Mouse (Mus musculus) ES-E14 (cell line): ENCODE data around the gene Slc50a1. TPM values are rescaled to one million over a fixed set of nuclear protein-coding genes. Genes with fewer than 3 reads are reported as not detected.

Experiments
- DNase-seq: peaks from one replicate; pipeline ENCODE4 v3.0.0-alpha.2; 2013; ENCODE audit warnings: low read depth, low spot score
- H3K27ac ChIP-seq: 2 replicates; pipeline ENCODE4 v1.5.1; 2012; ENCODE audit warnings: low read depth, mild to moderate bottlenecking, low read length, moderate library complexity, mixed read lengths; ENCODE audit not compliant: poor library complexity, insufficient read depth, severe bottlenecking
- H3K36me3 ChIP-seq: 2 replicates; pipeline ENCODE4 v1.6.1; 2012; ENCODE audit warnings: mild to moderate bottlenecking, low read length, moderate library complexity, mixed read lengths; ENCODE audit not compliant: control insufficient read depth, poor library complexity, insufficient read depth, severe bottlenecking
- H3K4me1 ChIP-seq, 2 experiments: fragments of 150-350 bp in 1 of 2; sonication (generic) in 1 of 2; 2 replicates each; pipeline ENCODE4 v1.6.1; 2012; ENCODE audit warnings: low read length in 2 of 2, mild to moderate bottlenecking in 1 of 2, mixed read lengths in 1 of 2; ENCODE audit not compliant: control insufficient read depth in 2 of 2, insufficient read depth in 2 of 2, poor library complexity in 1 of 2
- H3K4me3 ChIP-seq, 2 experiments: fragments of 150-350 bp in 1 of 2; sonication (generic) in 1 of 2; 2 replicates each; pipeline ENCODE4 v1.5.1; 2012; ENCODE audit warnings: low read length in 2 of 2, low read depth in 1 of 2, mild to moderate bottlenecking in 1 of 2, mixed read lengths in 1 of 2; ENCODE audit not compliant: insufficient read depth in 1 of 2, poor library complexity in 1 of 2, severe bottlenecking in 1 of 2
- H3K9ac ChIP-seq: 2 replicates; pipeline ENCODE4 v1.6.1; 2012; ENCODE audit warnings: low read depth, mild to moderate bottlenecking, low read length, mixed read lengths; ENCODE audit not compliant: poor library complexity, insufficient read depth, severe bottlenecking
- H3K9me3 ChIP-seq: fragments of 150-350 bp; sonication (generic); 2 replicates; pipeline ENCODE4 v1.6.1; 2012; ENCODE audit warnings: low read depth, mild to moderate bottlenecking, low read length; ENCODE audit not compliant: control insufficient read depth, insufficient read depth
- CHD2 ChIP-seq: IDR thresholded peaks from 2 replicates; pipeline ENCODE4 v1.6.1; 2014; ENCODE audit warnings: mild to moderate bottlenecking, low read depth, low read length, inconsistent platforms
- HCFC1 ChIP-seq: IDR thresholded peaks from 2 replicates; pipeline ENCODE4 v1.6.1; 2012; ENCODE audit warnings: low read length, inconsistent platforms, borderline replicate concordance; ENCODE audit not compliant: insufficient read depth
- MAFK ChIP-seq: IDR thresholded peaks from 2 replicates; pipeline ENCODE4 v1.6.1; 2014; ENCODE audit warnings: mild to moderate bottlenecking, low read depth, low read length, inconsistent platforms; ENCODE audit not compliant: insufficient read depth
- ZC3H11A ChIP-seq: IDR thresholded peaks from 2 replicates; pipeline ENCODE4 v1.6.1; 2012; ENCODE audit warnings: low read depth, mild to moderate bottlenecking, inconsistent platforms, low read length, borderline replicate concordance
- ZNF384 ChIP-seq: IDR thresholded peaks from 2 replicates; pipeline ENCODE4 v1.6.1; 2012; ENCODE audit warnings: low read depth, low read length, inconsistent platforms
- in situ Hi-C, 2 experiments: fragments of 600-800 bp; cut with MboI; formaldehyde crosslinking; loops; one replicate each; pipeline ENCODE4 v1.15.1; 2025; ENCODE audit warnings: low sequenced_read_pairs in 2 of 2, inconsistent platforms in 1 of 2; ENCODE audit not compliant: unreplicated experiment in 2 of 2
- total RNA-seq: library from RNA; depleted of rRNA; stranded (reverse); fragments of 300-350 nt; gene quantifications from 2 replicates; pipeline ENCODE4 v1.2.3, GENCODE M21; 2012

The Slc50a1 gene
- total RNA-seq, 1 experiment = 17.0 TPM

- H3K4me1 ChIP-seq = peaks cover 13 to 39% of the 10 kb centered on the region in 2 experiments
- in situ Hi-C loops = no loop called here
- H3K36me3 ChIP-seq = 0 out of 2 replicates have a peak, but pooled peaks cover 6% of the 10 kb centered on the region
Measured at GRCm38 (mm10) chr3:89227307-89228179, 42.8 kb downstream of the Slc50a1 start.

GRCm38 (mm10) chr3:89226900-89227299, 43.5 kb downstream of the Slc50a1 start, which contains the start of gene Mtx1:
Mtx1 (minus strand) TSS chr3:89227088.
- peak within 1 kb of the TSS; percentile 54 for H3K9ac ChIP-seq
- no peak for TF ChIP-seq CHD2
- TF ChIP-seq MAFK = no peak
- no peak for TF ChIP-seq ZNF384
- TF ChIP-seq HCFC1 = no peak; the same call in 1 of the 2 replicates
- TF ChIP-seq ZC3H11A = no peak
- peaks cover 13 to 37% of the 10 kb centered on the region in 2 experiments for H3K4me1 ChIP-seq
- H3K36me3 ChIP-seq = 0 out of 2 replicates have a peak, but pooled peaks cover 6% of the 10 kb centered on the region
- in situ Hi-C loops = no loop called here
- peak within 1 kb of the TSS; percentile 58 to 77 for H3K4me3 ChIP-seq
- peak within 1 kb of the TSS; percentile 69 for H3K27ac ChIP-seq
- no peak for DNase-seq
- H3K9me3 ChIP-seq = no peaks in the 10 kb centered on the region

More at GRCm38 (mm10) chr3:89227307-89228179, 42.8 kb downstream of the Slc50a1 start:
- peak overlapping the region; percentile 58 to 77 for H3K4me3 ChIP-seq
- TF ChIP-seq CHD2 = no peak
- no peak for TF ChIP-seq MAFK
- no peak for TF ChIP-seq HCFC1
- no peak for TF ChIP-seq ZNF384
- TF ChIP-seq ZC3H11A = no peak
- 0 out of 2 replicates have a peak overlapping the region, but pooled peaks have one; percentile 22 for H3K27ac ChIP-seq
- no peaks in the 10 kb centered on the region for H3K9me3 ChIP-seq
- peak; percentile 97 for DNase-seq
- H3K9ac ChIP-seq = peak overlapping the region; percentile 54; the same call in 1 of the 2 replicates

- Histone ChIP-seq H3K27ac (peak overlapping the region; percentile 69), H3K9me3 (no peaks in the 10 kb centered on the region), H3K4me1 (peaks cover 13 to 35% of the 10 kb centered on the region in 2 experiments), H3K9ac (peak overlapping the region; percentile 54), H3K4me3 (peak overlapping the region; percentile 36 to 58), H3K36me3 (peaks cover 7% of the 10 kb centered on the region; the same call in 1 of the 2 replicates)
- DNase-seq = no peak
- in situ Hi-C loops = no loop called here
- no peak for TF ChIP-seq CHD2
- TF ChIP-seq ZNF384 = no peak
- TF ChIP-seq MAFK = no peak
- TF ChIP-seq HCFC1 = no peak
- no peak for TF ChIP-seq ZC3H11A
Measured at GRCm38 (mm10) chr3:89226361-89226760, 44.0 kb downstream of the Slc50a1 start.

GRCm38 (mm10) chr3:89225918-89226317, 44.5 kb downstream of the Slc50a1 start:
- TF ChIP-seq CHD2 (no peak), HCFC1 (no peak), MAFK (no peak), ZNF384 (no peak), ZC3H11A (no peak)
- Histone ChIP-seq H3K27ac (peak overlapping the region; percentile 86), H3K4me3 (peak overlapping the region; percentile 36 to 58), H3K36me3 (peaks cover 11% of the 10 kb centered on the region; the same call in 1 of the 2 replicates), H3K9ac (peak overlapping the region; percentile 68), H3K4me1 (peaks cover 13 to 35% of the 10 kb centered on the region in 2 experiments), H3K9me3 (no peaks in the 10 kb centered on the region)
- DNase-seq = peak; percentile 83
- in situ Hi-C loops = no loop called here
